Mouse (Mus musculus) midbrain, embryonic 13.5 days (tissue): Measurements from ENCODE around the gene P4htm. TPM values are rescaled to one million over a fixed set of nuclear protein-coding genes. Genes with fewer than 3 reads are reported as not detected.
A peak's percentile ranks its signal among the peaks of the same experiment; 100 is the strongest.

Source experiments
- ATAC-seq: fragments of 200-750 bp; cut with Nextera tagmentation; 2 replicates; pipeline ENCODE4 v1.8.0; 2017; ENCODE audit warnings: mild to moderate bottlenecking, moderate TSS enrichment, moderate library complexity
- H3K27ac ChIP-seq: fragments of 300-500 bp; sonication (generic); 2 replicates; pipeline ENCODE4 v1.5.1; 2015; ENCODE audit warnings: inconsistent platforms, mild to moderate bottlenecking, moderate library complexity
- H3K27me3 ChIP-seq: fragments of 300-500 bp; sonication (generic); 2 replicates; pipeline ENCODE4 v1.6.1; 2015; ENCODE audit warnings: mild to moderate bottlenecking, inconsistent platforms
- H3K36me3 ChIP-seq: fragments of 300-500 bp; sonication (generic); 2 replicates; pipeline ENCODE4 v1.6.1; 2015; ENCODE audit warnings: mild to moderate bottlenecking, inconsistent platforms
- H3K4me1 ChIP-seq: fragments of 300-500 bp; sonication (generic); replicated peaks from 2 replicates; pipeline ENCODE4 v1.6.1; 2015; ENCODE audit warnings: inconsistent platforms
- H3K4me2 ChIP-seq: fragments of 300-500 bp; sonication (generic); replicated peaks from 2 replicates; pipeline ENCODE4 v1.6.1; 2015; ENCODE audit warnings: moderate library complexity, mild to moderate bottlenecking, inconsistent platforms
- H3K4me3 ChIP-seq: fragments of 300-500 bp; sonication (generic); replicated peaks from 2 replicates; pipeline ENCODE4 v1.5.1; 2015; ENCODE audit warnings: mild to moderate bottlenecking, inconsistent platforms
- H3K9ac ChIP-seq: fragments of 300-500 bp; sonication (generic); replicated peaks from 2 replicates; pipeline ENCODE4 v1.6.1; 2015; ENCODE audit warnings: mild to moderate bottlenecking, inconsistent platforms
- H3K9me3 ChIP-seq: fragments of 300-500 bp; sonication (generic); 2 replicates; pipeline ENCODE4 v1.6.1; 2016; ENCODE audit warnings: mild to moderate bottlenecking, inconsistent platforms
- WGBS: fragments of 180-500 bp; shearing (Covaris S2); methylation state at CpG from one replicate; pipeline ENCODE4 v1.1.7; 2015; 5-methylcytosine and 5-hydroxymethylcytosine counted together
- polyA plus RNA-seq: library from polyadenylated mRNA; unstranded; fragments of >200 nt; fragmentation: Nextera tagmentation; extraction: Ambion mirVana; gene quantifications from 2 replicates; pipeline ENCODE4 v1.2.1, GENCODE M21; 2015

P4htm gene
- polyA plus RNA-seq, 1 experiment from 2014 or later, result 27.7 TPM

DNA sequence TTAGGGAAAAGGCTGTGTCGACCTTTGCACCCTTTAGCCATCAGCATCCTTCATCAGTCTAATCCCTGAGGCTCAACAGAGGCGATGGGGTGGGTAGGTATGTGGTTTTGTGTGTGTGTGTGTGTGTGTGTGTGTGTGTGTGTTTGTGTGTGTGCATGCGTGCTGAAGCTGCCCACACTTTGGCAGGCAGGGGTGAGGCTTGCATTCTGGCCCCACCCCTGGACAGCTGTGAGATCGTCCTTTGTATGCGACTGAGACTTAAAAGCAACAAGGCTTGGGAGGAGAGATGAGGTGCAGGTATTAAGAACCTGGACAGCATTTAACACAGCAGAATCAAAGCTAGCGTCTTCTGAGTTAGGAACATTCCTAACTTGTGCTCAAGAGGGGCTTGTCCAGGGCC lies 20.4 kb downstream of the P4htm start:
- ATAC-seq, result no peak
- Histone ChIP-seq H3K4me3 (peak overlapping the region; percentile 80), H3K9me3 (no peaks in the 10 kb centered on the region), H3K9ac (peak overlapping the region; percentile 92), H3K27ac (peak overlapping the region; percentile 97; the same call in 1 of the 2 replicates), H3K4me1 (peaks cover 68% of the 10 kb centered on the region), H3K36me3 (peaks cover 52% of the 10 kb centered on the region), H3K4me2 (peak overlapping the region; percentile 97), H3K27me3 (0 out of 2 replicates have a peak, but pooled peaks cover 2% of the 10 kb centered on the region)
- WGBS, result 40% methylated on average over 6 of the region's 6 CpGs

DNA sequence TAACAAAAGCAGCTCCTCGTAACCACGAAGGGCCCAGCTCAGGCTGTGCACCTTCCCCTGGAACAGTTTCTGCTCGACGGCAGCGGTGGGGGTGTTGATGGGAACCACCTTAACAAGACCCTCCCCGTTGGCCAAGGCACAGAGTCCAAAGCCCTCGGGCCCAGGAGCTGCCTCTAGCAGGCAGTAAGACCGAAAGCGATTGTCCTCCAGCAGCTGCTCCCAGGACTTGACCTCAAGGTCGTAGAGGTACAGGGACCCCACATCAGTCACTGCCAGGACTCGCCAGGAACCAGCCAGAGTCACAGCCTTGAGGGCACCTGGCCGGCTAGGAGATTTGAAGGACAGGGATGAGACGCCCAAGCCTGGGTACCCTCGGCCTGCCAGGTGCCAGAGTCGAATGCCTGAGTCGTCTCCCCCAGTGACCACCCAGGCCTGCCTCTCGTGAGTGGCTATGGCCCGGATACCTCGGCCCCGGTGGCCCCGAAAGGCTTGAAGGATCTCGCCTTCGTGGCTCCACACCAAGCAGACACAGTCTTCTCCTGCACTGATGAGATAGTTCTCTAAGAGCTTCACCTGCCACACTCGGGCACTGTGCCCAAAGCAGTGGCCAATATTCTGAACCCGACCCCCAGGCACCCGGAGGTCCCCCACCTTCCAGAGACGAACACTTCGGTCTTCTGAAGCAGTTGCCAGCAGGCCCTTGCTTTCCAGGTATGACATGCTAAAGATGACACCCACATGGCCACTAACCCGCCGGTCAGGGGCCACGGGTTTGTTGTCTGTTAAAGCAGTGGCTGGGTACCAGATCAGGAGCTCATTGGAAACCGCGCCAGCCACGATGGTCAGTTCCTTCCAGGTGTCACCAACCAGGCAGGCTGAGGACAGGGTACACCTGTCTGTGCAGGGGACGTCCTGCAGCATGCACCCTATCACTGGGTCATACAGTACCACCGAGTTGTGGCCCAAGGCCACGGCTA lies 21.9 kb downstream of the P4htm start:
- H3K4me3 ChIP-seq, result peak overlapping the region; percentile 80
- H3K9me3 ChIP-seq, result no peaks in the 10 kb centered on the region
- peaks cover 72% of the 10 kb centered on the region for H3K4me1 ChIP-seq
- H3K27ac ChIP-seq, result no peak overlapping the region
- peak overlapping the region; percentile 42 for H3K9ac ChIP-seq
- H3K4me2 ChIP-seq, result peak overlapping the region; percentile 97
- H3K27me3 ChIP-seq, result 0 out of 2 replicates have a peak, but pooled peaks cover under 1% of the 10 kb centered on the region
- ATAC-seq, result no peak
- WGBS, result 89% methylated on average over 37 of the region's 37 CpGs
- peaks cover 60% of the 10 kb centered on the region for H3K36me3 ChIP-seq

- 88% methylated on average over 12 of the region's 12 CpGs for WGBS
- no peak overlapping the region; the same call in 1 of the 2 replicates for H3K27ac ChIP-seq
- H3K4me3 ChIP-seq, result 0 out of 2 replicates have a peak overlapping the region, but pooled peaks have one; percentile 80
- peak overlapping the region; percentile 42 for H3K9ac ChIP-seq
- peaks cover 75% of the 10 kb centered on the region for H3K4me1 ChIP-seq
- no peak for ATAC-seq
- no peaks in the 10 kb centered on the region for H3K27me3 ChIP-seq
- peaks cover 60% of the 10 kb centered on the region for H3K36me3 ChIP-seq
- no peaks in the 10 kb centered on the region for H3K9me3 ChIP-seq
- peak overlapping the region; percentile 97 for H3K4me2 ChIP-seq
These were observed 22.5 kb downstream of the P4htm start for GRCm38 (mm10) chr9:108574921-108575320.

GRCm38 (mm10) chr9:108573774-108574690 lies 23.4 kb downstream of the P4htm start:
- whole genome bisulfite sequencing, result 45% methylated on average over 26 of the region's 26 CpGs
- Histone ChIP-seq H3K4me3 (peak overlapping the region; percentile 8), H3K27me3 (no peaks in the 10 kb centered on the region), H3K4me2 (peak overlapping the region; percentile 97), H3K36me3 (peaks cover 60% of the 10 kb centered on the region), H3K27ac (peak overlapping the region; percentile 25; the same call in 1 of the 2 replicates), H3K4me1 (peaks cover 74% of the 10 kb centered on the region), H3K9me3 (no peaks in the 10 kb centered on the region), H3K9ac (peak overlapping the region; percentile 42)
- ATAC-seq, result no peak

- peaks cover 60% of the 10 kb centered on the region for H3K36me3 ChIP-seq
- 85% methylated on average over 10 of the region's 10 CpGs for WGBS
- H3K9ac ChIP-seq, result no peak overlapping the region
- H3K27ac ChIP-seq, result no peak overlapping the region
- no peaks in the 10 kb centered on the region for H3K9me3 ChIP-seq
- no peak overlapping the region for H3K4me3 ChIP-seq
- peaks cover 79% of the 10 kb centered on the region for H3K4me1 ChIP-seq
- H3K27me3 ChIP-seq, result no peaks in the 10 kb centered on the region
- no peak for ATAC-seq
- no peak overlapping the region for H3K4me2 ChIP-seq
These were observed 25.1 kb downstream of the P4htm start for GRCm38 (mm10) chr9:108572321-108572720.

- Histone ChIP-seq H3K36me3 (peaks cover 58% of the 10 kb centered on the region), H3K4me2 (0 out of 2 replicates have a peak overlapping the region, but pooled peaks have one; percentile 93), H3K27me3 (no peaks in the 10 kb centered on the region), H3K4me3 (no peak overlapping the region), H3K27ac (no peak overlapping the region), H3K4me1 (peaks cover 70% of the 10 kb centered on the region), H3K9me3 (no peaks in the 10 kb centered on the region), H3K9ac (no peak overlapping the region)
- ATAC-seq, result no peak
- 94% methylated on average over 16 of the region's 16 CpGs for WGBS
These were observed 26.0 kb downstream of the P4htm start for GRCm38 (mm10) chr9:108571401-108571973.

- Histone ChIP-seq H3K4me3 (peak overlapping the region; percentile 58), H3K4me2 (peak overlapping the region; percentile 93), H3K27ac (peak overlapping the region; percentile 70), H3K4me1 (peaks cover 69% of the 10 kb centered on the region), H3K9me3 (no peaks in the 10 kb centered on the region), H3K9ac (peak overlapping the region; percentile 71), H3K27me3 (no peaks in the 10 kb centered on the region), H3K36me3 (peaks cover 55% of the 10 kb centered on the region)
- 2% methylated on average over 40 of the region's 40 CpGs for WGBS
- ATAC-seq, result no peak; the same call in 1 of the 2 replicates
These were observed 27.1 kb downstream of the P4htm start for GRCm38 (mm10) chr9:108570207-108570896.

- Histone ChIP-seq H3K27me3 (no peaks in the 10 kb centered on the region), H3K27ac (peak within 1 kb of the TSS; percentile 70), H3K36me3 (peaks cover 55% of the 10 kb centered on the region), H3K9ac (peak within 1 kb of the TSS; percentile 71), H3K9me3 (no peaks in the 10 kb centered on the region), H3K4me1 (peaks cover 61% of the 10 kb centered on the region), H3K4me2 (peak within 1 kb of the TSS; percentile 94), H3K4me3 (peak within 1 kb of the TSS; percentile 58)
- ATAC-seq, result peak; percentile 74
- WGBS, result 6% methylated on average over 42 of the region's 42 CpGs
These were observed 27.9 kb downstream of the P4htm start, which contains the start of gene Dalrd3 for GRCm38 (mm10) chr9:108569381-108570206. Gene Dalrd3, plus strand, starts transcription at chr9:108569886.

DNA sequence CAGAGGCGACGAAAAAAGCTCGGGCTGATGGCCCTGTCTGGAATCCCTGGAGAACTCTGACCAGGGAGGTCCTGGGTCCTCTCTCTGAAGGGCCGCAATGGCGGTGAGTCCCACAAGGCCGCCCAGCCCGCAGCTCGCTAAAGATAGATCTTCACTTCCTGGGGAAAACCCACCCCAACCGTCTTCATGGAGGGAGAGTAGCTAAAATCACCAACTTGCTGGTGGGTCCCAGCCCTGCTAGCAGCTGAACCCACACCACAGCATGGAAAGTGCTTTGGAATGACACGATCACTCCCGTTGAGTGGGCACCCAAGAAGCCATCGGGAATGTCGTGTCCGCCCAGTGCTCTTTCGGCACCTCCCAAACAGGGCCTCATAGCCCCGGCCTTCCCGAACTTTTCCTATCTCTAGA lies 29.0 kb downstream of the P4htm start:
- Histone ChIP-seq H3K27ac (no peak overlapping the region), H3K9me3 (no peaks in the 10 kb centered on the region), H3K4me2 (peak overlapping the region; percentile 94), H3K9ac (peak overlapping the region; percentile 88), H3K4me1 (peaks cover 50% of the 10 kb centered on the region), H3K36me3 (peaks cover 56% of the 10 kb centered on the region), H3K4me3 (peak overlapping the region; percentile 80; the same call in 1 of the 2 replicates), H3K27me3 (no peaks in the 10 kb centered on the region)
- WGBS, result 82% methylated on average over 17 of the region's 17 CpGs
- ATAC-seq, result no peak

DNA sequence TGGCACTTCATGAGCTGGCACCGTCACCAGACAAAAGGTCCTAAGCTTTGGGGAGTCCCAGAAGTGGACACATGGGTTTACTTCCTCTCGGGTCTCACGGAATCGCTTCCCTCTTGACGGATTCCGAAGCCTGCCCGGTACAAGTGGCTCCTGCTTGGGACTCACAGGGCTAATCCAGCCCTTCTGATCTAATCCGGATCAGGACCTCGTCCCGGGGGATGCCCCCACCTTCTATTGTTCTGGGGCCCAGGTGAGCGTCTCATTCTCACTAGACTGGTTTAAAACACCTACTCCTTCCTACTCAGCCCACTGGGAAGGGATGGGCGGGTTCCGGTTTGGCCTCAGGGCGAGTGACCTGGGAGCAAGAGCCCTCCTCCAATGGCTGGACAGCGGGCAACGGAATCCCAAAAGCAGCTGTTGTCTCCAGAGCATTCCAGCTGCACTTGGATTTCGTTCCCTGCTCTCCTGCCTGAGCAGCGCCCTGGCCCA lies 29.5 kb downstream of the P4htm start:
- 9% methylated on average over 18 of the region's 18 CpGs for WGBS
- Histone ChIP-seq H3K27me3 (no peaks in the 10 kb centered on the region), H3K27ac (peak overlapping the region; percentile 97), H3K9me3 (no peaks in the 10 kb centered on the region), H3K4me3 (peak overlapping the region; percentile 80), H3K36me3 (peaks cover 55% of the 10 kb centered on the region), H3K4me2 (peak overlapping the region; percentile 94), H3K9ac (peak overlapping the region; percentile 88), H3K4me1 (peaks cover 46% of the 10 kb centered on the region)
- no peak for ATAC-seq
